Mouse (Mus musculus) heart, adult 18-20 months (tissue): Measurements from ENCODE around the gene Ift81. TPM values are rescaled to one million over a fixed set of nuclear protein-coding genes. Genes with fewer than 3 reads are reported as not detected.
"Not testable (repeated sequence)": the region's sequence is repeated elsewhere in the genome, so short reads cannot be mapped to it uniquely, and the experiment has no call there.

Experiments
- DNase-seq, 2 experiments: peaks; one replicate each; pipeline ENCODE4 v3.0.0; 2021 to 2022; ENCODE audit warnings: mixed read lengths in 1 of 2
- long read RNA-seq, 2 experiments: library from polyadenylated mRNA; stranded (forward); transcript quantifications; one replicate each; pipeline ENCODE4 v2.0.0; 2021
- total RNA-seq, 2 experiments: library from RNA; stranded (reverse); gene quantifications; 2 replicates each; pipeline ENCODE4 v1.2.3; 2021

The Ift81 gene
- 10 to 100 TPM; 68.8 to 69.9 TPM for total RNA-seq
- long read RNA-seq, experiment 1, transcript Ift81-203 (5 exons, 1,383 nt): major isoform, 55 of 77 reads
- long read RNA-seq, experiment 1, transcript Ift81-201 (19 exons, 2,950 nt): minor isoform, 8 of 77 reads
- long read RNA-seq, experiment 1, partial matches to known transcripts: 10 of 77 reads
- long read RNA-seq, experiment 1, other reads (novel, unspliced or antisense): 4 of 77 reads
- long read RNA-seq, experiment 2, transcript Ift81-203 (5 exons, 1,383 nt): major isoform, 28 of 35 reads
- long read RNA-seq, experiment 2, partial matches to known transcripts: 2 of 35 reads
- long read RNA-seq, experiment 2, other reads (novel, unspliced or antisense): 1 of 35 reads

DNA sequence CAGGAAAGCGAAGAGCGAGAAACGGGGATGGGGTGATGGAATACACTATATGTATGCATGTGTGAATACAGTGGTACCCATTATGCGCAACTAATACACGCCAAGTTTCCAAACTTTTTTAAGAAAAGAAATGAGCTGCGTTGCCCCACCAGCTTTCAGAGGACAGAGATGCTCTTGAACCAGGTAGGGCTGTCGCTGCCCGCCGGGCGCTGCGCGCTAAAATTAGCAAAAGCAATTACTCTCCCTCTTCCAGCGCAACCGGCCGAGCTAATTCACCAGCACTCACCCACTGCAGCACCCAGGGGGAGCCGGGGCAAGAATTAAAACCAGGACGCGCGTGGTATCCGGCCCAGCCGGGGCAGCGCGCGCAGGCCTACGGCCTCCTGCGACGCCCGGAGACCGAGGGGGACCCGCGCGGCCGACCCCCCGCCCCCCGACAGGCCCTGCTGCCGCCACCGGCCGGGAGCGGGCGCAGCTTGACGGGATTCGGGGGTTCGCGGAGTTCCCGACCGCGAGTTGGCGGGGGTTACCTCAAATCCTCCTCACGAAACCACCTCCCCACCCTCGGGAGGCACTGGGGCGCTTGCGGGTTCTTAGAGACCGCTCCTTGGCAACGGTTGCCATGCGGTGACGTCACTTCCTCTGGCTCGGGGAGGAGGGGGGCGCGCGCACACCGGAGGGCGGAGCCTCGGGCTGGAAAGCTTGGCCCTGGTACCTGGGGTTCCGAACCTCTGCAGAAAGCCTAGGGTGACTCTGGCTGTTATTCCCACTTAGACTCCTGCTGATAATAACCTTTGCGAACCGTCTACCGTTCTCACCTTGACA, at the start of gene Ift81:
Gene Ift81, minus strand, starts transcription at position 611 of the 825 bp plus-strand sequence.
- DNase-seq: peak; percentile 95 to 97

DNA sequence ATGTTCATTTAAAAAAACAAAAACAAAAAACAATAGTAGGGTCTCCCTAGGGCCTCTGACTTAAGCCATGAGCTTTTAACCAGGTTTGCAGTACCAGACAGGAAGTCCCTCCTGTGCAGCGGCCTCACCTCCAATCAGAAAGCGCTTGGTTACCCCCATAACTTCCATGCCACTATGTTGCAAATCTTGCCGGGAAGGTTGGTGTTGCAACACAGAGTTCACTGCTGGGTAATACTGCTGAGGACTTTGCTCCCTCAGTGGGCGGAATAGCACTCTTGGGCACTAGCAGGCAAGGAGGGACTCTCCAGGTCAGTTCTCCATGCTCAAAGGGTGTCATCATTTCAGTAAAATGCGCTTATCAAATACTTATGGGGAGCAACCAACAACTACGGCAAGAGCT, 48.2 kb upstream of the Ift81 start:
- DNase-seq: no peak

DNA sequence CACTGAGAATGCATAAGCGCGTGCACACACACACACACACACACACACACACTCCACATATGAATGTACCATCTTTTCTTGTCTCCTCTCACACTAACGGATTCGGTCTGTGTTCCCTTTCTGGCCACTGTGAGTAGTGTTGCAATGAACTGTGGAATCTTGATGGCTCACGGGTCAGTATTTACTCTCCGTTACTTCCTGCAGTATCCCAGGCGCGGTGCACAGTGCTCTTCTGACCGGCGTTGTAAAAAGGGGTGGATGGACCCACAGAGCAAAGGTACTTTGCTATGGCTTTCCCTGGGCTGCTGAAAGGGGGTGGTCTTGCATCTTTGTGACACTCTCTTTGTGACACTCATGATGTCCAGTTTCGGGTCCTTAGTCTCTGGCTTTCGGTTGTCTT, 42.5 kb upstream of the Ift81 start:
- DNase-seq: no peak

DNA sequence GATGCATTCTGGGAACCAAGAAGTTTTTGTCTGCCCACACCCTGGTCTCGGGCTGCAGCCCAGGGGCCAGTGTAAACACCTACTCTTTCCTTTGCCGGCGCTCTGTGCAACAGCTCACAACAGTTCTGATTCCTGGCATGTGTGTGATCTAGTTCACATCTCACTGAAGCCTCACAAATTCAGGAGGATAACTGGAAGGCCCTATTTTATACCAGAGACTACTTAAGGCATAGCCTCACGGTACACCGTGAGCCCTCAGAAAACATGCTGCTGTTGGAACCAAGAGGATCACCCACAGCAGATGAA, 39.9 kb upstream of the Ift81 start:
- DNase-seq: no peak

DNA sequence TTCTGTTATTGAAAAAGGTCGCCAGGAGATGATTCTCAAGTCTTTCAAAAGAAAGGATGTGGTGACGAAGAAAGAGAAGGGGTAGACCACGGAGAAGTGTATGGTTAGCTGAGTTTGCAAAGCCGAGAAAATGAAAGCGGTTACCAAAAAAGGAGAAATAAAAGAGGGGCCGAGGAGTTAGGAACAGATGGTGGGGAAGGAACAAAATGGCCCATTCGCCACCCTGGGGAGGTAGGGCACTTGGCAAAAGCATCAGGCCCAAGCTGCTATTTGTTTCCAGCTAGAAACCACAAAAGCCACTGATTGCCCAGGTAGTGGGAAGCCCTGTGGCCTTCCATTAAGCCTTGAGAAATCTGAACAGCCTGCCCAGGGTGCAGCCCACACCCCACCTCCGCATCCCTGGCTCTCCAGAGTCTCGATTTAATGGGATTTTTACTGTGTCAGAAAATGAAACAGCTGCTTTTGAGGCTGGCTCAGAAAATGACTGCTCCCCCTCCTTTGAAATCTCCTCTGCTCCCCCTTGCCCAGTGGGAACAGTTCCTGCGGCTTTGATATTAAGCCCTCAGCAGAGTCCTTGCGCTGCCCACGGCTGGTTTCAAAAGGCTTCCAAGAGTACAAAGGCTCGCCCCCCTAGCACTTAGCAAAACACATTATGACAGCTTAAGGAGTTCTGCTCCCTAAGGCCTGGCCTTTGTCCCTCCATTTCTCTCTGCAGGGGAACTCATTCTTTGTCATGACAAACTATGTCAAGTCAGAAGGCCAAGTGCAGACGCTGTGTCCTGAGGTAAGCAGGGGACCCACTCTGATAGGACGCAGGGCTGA, 39.3 kb upstream of the Ift81 start:
- DNase-seq: peak; percentile 34 to 35

DNA sequence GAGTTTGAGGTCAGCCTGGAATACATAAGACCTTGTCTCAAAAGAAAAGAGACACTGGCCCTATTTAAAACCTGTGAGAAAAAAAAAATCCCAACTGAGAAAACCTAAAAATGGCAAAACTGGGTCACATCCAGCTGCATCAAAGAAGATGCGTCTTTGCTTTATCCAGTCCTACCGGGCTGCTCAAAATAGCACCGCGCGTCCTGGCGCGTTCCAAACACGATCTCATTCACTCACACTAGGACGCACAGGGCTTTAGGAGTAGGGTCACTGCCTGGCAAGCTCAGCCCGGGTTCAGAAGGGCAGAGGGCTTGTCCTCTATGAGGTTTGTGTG, 38.8 kb upstream of the Ift81 start:
- DNase-seq: peak in 1 of 2 experiments; percentile 28

DNA sequence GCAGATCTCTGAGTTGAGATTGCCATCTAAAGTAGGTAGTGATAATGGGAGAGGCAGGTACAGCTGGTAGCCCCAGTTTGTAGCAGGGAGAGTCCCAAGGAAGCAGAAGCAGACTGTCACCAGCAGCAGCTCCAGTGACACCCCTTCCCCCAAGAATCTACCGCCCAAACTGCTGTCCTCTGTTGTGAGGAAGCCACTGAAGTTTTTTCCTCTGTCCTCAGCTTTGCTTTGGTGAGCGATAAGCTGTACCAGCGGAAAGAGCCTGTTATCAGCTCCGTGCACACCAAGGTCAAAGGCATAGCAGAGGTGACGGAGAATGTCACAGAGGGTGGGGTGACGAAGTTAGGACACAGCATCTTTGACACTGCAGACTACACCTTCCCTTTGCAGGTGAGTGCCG, 38.2 kb upstream of the Ift81 start:
- DNase-seq: peak; percentile 42 to 48

DNA sequence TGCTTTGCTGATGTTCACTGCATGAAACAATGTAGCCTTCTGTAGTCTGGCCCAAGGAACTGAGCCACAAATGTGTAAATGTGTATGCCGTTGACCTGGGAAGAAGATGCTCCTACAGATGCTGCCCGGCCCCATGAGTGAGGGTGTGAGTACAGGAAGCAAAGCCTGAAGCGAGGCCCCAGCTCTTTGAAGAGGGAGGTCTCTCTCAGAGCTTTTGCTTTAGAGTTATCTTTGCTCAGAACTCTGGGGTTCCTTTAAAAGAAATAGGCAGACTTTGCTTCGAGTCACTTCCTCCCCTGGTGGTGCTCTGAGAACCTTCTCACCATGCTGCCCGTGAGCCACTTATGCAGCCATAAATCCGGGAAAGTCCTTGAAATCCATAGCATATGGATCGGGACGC, 35.8 kb upstream of the Ift81 start:
- no peak for DNase-seq

DNA sequence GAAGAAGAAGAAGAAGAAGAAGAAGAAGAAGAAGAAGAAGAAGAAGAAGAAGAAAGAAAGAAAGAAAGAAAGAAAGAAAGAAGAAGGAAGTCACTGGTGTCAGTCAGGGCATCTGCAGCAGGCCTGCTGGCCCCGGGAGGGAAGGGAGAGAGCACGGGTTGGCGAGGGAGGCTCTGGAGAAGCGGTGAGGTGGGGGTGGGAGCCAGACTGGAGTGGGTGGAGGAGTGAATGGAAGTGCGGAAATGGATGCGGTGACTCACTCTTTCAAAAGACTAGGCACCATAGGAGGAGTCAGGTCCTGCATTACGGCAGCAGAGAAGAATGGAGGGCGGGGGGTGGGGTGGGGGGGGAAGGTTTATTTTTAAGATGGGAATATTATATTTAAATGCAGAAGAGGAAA, 34.9 kb upstream of the Ift81 start:
- DNase-seq: peak in 1 of 2 experiments; percentile 42

DNA sequence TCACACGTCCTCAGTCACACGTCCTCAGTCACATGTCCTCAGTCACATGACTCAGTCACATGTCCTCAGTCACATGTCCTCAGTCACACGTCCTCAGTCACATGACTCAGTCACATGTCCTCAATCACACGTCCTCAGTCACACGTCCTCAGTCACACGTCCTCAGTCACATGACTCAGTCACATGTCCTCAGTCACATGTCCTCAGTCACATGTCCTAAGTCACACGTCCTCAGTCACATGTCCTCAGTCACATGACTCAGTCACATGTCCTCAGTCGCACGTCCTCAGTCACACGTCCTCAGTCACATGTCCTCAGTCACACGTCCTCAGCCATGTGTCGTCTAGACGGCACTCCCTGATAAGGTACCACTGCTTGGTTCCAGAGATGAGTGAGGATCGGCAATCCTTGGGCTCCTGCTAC, 33.6 kb upstream of the Ift81 start:
- not testable (repeated sequence) for DNase-seq

DNA sequence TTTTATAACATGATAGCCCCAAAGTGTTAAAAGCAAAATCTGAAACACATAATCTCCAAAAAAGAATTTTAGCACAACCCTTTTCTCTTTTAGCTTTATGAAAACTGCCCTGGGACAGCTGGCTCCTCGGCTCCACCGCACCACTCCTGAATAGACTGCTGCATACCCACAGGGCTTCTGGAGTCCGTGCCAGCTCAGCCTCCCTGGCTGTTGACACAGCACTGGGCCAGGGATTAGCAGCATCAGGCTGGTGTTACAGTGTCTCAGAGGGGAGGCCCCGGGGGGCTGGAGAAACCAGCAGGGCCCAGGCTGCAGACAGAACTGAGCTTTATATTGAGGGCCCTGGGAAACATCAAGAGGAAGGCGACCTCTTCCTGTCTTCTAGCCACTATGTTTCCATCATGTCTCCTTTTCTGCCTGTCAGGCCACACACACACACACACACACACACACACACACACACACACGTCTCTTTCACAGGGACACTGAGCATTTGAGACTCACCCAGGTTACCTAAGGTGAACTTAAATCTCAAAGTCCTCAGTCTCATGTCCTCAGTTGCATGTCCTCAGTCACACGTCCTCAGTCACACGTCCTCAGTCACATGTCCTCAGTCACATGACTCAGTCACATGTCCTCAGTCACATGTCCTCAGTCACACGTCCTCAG, 33.1 kb upstream of the Ift81 start:
- no peak for DNase-seq

DNA sequence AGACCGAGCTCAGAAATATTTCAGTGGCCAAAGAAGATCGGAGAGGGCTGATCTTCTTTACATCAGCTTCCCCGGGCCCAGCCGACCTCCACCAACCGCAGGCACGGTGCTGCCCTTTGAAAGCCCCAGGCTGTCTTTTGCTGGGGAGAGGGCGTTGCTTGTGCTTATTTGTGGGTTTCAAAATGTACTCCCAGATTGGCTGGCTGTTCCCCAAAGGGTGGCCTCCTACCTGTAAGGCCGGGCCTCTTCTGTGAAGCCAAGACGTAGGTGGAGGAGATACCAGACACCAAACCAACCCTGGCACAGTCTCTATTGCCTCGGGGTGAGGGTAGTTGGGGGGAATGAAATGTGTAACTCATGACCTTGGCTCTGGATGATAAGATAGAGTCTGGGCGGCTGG, 31.7 kb upstream of the Ift81 start:
- DNase-seq: no peak

DNA sequence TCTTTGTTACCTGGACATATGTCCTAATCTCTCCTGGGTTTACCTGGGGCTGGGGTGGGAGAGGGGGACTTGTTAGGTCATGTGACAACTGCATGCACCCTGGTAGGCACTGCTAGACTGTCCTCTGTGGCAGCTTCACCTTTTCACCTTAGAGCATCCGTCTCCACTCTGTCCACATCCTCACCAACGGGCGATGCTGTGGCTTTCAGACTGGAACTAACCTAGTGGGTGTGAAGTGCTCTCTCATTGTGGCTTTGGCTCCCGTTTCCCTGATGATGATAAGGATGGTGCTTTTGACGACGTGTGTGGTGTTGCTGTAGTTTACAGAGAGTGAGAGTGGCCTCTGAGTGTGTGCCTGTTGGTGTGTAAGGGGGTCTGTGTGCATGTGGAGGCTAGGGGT, 31.0 kb upstream of the Ift81 start:
- no peak for DNase-seq

DNA sequence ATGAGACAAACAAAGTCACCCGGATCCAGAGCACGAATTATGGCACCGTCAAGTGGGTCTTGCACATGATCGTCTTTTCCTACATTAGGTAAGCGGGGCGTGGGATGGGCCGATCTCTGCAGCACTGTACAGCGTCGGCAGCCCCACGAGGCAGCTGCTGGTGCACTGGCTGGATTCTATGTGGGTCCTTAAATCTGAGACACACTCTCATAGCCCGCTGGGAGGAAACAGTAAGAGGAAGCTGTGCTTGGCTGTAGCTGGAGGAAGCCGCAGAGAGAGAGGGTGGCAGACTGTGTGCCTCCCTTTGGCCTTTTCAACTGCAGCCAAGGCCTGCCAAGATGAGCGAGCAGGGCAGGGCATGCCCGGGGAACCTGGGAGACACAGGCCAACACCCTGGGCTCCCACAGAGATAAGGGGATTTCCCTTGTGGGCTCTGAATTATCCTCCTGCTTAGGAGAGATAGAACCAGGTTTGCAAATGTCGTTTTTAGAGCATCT, 29.8 kb upstream of the Ift81 start:
- DNase-seq: peak in 1 of 2 experiments; percentile 71

DNA sequence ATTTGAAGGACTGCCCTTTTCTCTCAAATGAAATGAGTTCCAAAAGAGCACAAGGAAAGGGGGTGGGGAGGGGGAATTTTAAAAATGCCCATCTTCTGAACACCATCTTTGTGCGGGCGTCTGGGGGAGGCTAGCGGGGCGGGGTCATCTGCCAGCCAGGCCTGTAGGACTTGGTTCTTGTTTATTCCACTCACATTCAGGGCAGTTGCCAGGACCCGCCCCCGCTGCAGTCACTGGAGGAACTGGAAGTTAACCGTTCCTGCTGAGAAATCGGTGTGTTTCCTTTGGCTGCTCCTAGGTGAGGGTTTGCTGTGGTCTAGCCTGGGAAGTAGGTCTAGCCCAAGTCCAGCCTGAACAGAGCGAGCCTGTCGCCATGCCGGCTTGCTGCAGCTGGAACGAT, 29.4 kb upstream of the Ift81 start, which contains the start of gene P2rx7:
Gene P2rx7, plus strand, starts transcription at position 211 of the 400 bp plus-strand sequence.
- peak; percentile 79 to 85 for DNase-seq

DNA sequence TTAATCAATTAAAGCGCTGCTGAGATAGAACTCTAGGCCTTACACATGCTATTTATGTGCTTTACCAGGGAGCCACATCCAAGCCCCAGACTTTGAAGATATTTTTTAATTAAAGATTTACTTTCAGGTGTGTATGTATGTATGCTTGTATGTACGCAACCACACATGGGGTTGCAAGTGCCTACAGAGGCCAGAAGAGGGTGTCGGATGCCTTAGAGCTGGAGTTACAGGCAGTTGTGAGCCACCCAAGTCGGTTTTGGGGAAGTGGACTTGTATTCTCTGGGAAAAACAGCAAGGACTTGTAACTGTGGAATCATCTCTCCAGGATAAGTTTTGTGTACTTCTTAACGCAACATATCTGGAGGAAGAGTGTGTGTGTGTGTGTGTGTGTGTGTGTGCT, 25.7 kb upstream of the Ift81 start:
- DNase-seq: no peak

DNA sequence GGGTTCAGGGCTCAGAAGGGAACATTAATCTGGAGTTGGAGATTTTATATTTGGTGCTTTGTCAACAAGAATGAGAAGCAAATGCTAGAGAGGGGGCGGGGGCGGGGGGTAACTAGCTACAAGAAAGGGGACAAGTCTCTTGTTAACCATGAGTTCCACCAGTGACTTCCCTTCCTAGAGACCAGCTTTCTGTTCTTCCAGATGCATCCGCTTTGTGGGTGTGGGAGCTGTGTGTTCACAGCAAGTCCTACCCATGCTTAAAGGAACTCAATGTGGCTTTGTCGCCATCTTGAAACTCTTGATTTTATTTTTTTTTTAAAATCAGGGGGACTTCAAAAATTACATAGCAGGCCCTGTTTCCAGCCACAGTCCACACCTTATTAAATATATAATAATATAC, 25.2 kb upstream of the Ift81 start:
- no peak for DNase-seq

DNA sequence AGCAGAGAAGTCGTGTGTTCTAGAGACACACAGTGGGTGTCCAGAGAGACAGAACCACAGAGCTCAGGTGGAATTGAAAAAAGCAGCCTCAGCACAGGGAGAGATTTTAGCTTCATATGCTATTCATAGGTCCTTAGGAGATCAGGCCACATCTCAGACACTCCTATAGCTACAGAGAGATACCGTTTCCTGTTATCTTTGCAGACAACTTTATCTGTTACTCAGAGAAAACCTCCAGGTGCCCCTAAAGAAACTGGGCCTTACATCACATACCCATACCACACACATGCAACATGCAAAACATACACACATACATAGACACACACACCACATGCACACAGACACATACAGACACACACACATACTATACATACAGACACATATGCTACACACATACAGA, 24.0 kb upstream of the Ift81 start:
- DNase-seq: no peak

DNA sequence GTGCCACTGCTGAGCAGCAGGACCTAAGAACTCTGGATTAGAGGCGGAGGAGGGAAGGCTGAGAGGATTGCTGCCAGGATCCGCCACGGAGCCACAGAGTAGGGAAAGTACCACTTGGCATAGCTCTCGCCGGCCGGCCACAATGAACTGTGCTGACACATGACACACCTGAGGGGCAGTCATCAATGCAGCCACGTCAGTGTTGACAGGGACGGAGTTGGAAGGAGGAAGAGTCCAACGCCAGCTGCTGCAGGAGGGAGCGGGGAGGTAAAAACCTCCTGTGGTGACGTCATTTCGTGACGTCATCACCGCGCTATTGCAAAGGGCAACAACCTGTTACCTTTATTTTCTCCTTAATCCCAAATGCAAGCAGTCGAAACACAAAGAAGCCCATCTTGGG, 22.6 kb upstream of the Ift81 start:
- DNase-seq: peak; percentile 37 to 56

DNA sequence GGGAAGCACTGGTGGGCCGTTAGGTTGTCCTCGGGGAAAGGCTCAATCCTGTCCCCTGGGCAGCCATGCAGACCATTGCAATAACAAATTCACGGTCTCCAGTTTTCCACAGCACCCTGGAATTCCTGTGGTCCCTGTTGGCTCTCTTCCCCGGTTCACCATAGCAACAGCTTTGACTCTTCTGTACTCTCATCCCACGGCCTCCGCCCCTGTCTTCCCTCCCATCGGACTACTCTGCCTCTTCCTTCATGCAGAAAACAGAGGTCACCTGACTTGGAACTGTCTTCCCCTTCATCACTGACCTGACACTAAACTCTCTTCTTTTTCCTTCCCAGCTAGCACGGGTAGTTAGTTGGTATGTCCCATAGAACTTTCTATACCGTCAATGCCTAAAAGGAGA, 22.0 kb upstream of the Ift81 start:
- no peak for DNase-seq

DNA sequence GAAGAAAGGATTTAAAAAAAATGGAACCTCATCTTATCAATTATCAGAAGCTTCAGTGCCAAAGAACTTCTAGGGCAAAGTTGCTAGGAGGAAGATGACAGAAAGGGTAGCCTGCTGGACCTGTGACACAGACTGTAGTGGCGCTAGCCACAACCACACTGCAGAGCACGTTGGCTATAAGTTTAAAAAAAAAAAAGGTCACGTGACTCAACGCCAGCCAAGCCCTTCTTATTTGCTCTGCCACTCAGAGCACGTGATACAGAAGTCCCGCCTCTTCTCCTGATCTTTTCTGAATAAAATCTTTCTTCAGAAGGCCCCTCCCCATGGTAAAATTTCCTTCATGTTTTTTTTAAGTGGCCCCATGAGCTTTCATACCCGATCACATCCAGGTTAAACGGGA, 20.9 kb upstream of the Ift81 start:
- no peak for DNase-seq

DNA sequence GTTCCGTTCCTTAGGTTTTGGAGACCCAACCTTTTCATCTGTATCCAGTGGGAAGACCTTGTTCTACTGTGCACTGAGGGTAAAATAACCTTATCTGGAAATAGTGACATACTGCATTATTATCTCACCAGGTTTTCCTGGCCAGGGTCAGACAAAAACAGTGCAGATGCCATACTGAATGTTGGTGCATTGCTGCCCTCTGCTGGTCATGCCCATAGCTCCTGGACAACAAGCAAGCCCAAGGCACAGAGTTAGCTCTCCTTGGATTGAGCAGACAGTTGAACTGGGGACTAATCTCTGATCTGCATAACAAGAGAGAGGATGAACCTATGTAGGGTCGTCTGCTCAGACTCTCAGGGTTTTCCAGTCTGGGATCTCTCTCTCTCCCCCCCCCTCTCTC, 12.9 kb upstream of the Ift81 start:
- DNase-seq: peak; percentile 89 to 96
